Mouse (Mus musculus): ENCODE results near the gene Crk. TPM values are rescaled to one million over a fixed set of nuclear protein-coding genes. Genes with fewer than 3 reads are reported as not detected.

Gene Crk
- polyA plus RNA-seq, 1 experiment, result 160 TPM

GRCm38 (mm10) chr11:75652942-75653684 is 25.9 kb upstream of the Crk start:
- no peak for TF ChIP-seq GATA1 (IDR thresholded peaks at IDR 0.05; ENCODE audit: low read length)

GRCm38 (mm10) chr11:75653781-75654470 is 25.1 kb upstream of the Crk start:
- no peak for TF ChIP-seq GATA1 (IDR thresholded peaks at IDR 0.05; ENCODE audit: low read length)

GRCm38 (mm10) chr11:75654471-75655390 is 24.3 kb upstream of the Crk start:
- no peak for TF ChIP-seq GATA1 (IDR thresholded peaks at IDR 0.05; ENCODE audit: low read length)

GRCm38 (mm10) chr11:75655621-75656545 is 23.2 kb upstream of the Crk start:
- TF ChIP-seq GATA1 (IDR thresholded peaks at IDR 0.05; ENCODE audit: low read length), result no peak

- TF ChIP-seq GATA1 (IDR thresholded peaks at IDR 0.05; ENCODE audit: low read length), result no peak
These were observed 22.2 kb upstream of the Crk start for GRCm38 (mm10) chr11:75656621-75657590.

- TF ChIP-seq GATA1 (IDR thresholded peaks at IDR 0.05; ENCODE audit: low read length), result no peak
These were observed 21.2 kb upstream of the Crk start for GRCm38 (mm10) chr11:75657841-75658240.

- TF ChIP-seq GATA1 (IDR thresholded peaks at IDR 0.05; ENCODE audit: low read length), result no peak
These were observed 20.7 kb upstream of the Crk start for GRCm38 (mm10) chr11:75658311-75658710.

- TF ChIP-seq GATA1 (IDR thresholded peaks at IDR 0.05; ENCODE audit: low read length), result no peak
These were observed 19.9 kb upstream of the Crk start for GRCm38 (mm10) chr11:75658996-75659750.

- no peak for TF ChIP-seq GATA1 (IDR thresholded peaks at IDR 0.05; ENCODE audit: low read length)
These were observed 18.9 kb upstream of the Crk start for GRCm38 (mm10) chr11:75660081-75660590.

GRCm38 (mm10) chr11:75660941-75661800 is 17.9 kb upstream of the Crk start:
- TF ChIP-seq GATA1 (IDR thresholded peaks at IDR 0.05; ENCODE audit: low read length), result no peak

- TF ChIP-seq GATA1 (IDR thresholded peaks at IDR 0.05; ENCODE audit: low read length), result no peak
These were observed 16.9 kb upstream of the Crk start for GRCm38 (mm10) chr11:75662131-75662530.

- no peak for TF ChIP-seq GATA1 (IDR thresholded peaks at IDR 0.05; ENCODE audit: low read length)
These were observed 12.8 kb upstream of the Crk start for GRCm38 (mm10) chr11:75666296-75666695.
